Mouse (Mus musculus) limb, embryonic 12.5 days (tissue): ENCODE measurements around the gene Henmt1. TPM values are rescaled to one million over a fixed set of nuclear protein-coding genes. Genes with fewer than 3 reads are reported as not detected.

Experiments used
- ATAC-seq: fragments of 200-750 bp; cut with Nextera tagmentation; 2 replicates; pipeline ENCODE4 v1.8.0; 2017; ENCODE audit warnings: low read depth, moderate TSS enrichment; ENCODE audit not compliant: insufficient number of reproducible peaks, insufficient read depth, low FRiP score, low TSS enrichment
- H3K27ac ChIP-seq: fragments of 300-500 bp; sonication (generic); 2 replicates; pipeline ENCODE4 v1.5.1; 2016; ENCODE audit warnings: mild to moderate bottlenecking, moderate library complexity
- H3K27me3 ChIP-seq: fragments of 300-500 bp; sonication (generic); 2 replicates; pipeline ENCODE4 v1.6.1; 2016; ENCODE audit warnings: mild to moderate bottlenecking, moderate library complexity
- H3K36me3 ChIP-seq: fragments of 300-500 bp; sonication (generic); 2 replicates; pipeline ENCODE4 v1.6.1; 2016; ENCODE audit warnings: mild to moderate bottlenecking, moderate library complexity
- H3K4me1 ChIP-seq: fragments of 300-500 bp; sonication (generic); replicated peaks from 2 replicates; pipeline ENCODE4 v1.6.1; 2016
- H3K4me2 ChIP-seq: fragments of 300-500 bp; sonication (generic); 2 replicates; pipeline ENCODE4 v1.6.1; 2016; ENCODE audit warnings: mild to moderate bottlenecking, moderate library complexity
- H3K4me3 ChIP-seq: fragments of 300-500 bp; sonication (generic); replicated peaks from 2 replicates; pipeline ENCODE4 v1.5.1; 2016; ENCODE audit warnings: mild to moderate bottlenecking
- H3K9ac ChIP-seq: fragments of 300-500 bp; sonication (generic); replicated peaks from 2 replicates; pipeline ENCODE4 v1.6.1; 2016; ENCODE audit warnings: mild to moderate bottlenecking, moderate library complexity
- H3K9me3 ChIP-seq: fragments of 300-500 bp; sonication (generic); 2 replicates; pipeline ENCODE4 v1.6.1; 2016; ENCODE audit warnings: mild to moderate bottlenecking, moderate library complexity
- WGBS: fragments of 180-500 bp; shearing (Covaris S2); methylation state at CpG from one replicate; pipeline ENCODE4 v1.1.7; 2016; 5-methylcytosine and 5-hydroxymethylcytosine counted together
- polyA plus RNA-seq: library from polyadenylated mRNA; unstranded; fragments of >200 nt; fragmentation: Nextera tagmentation; extraction: Ambion mirVana; gene quantifications from 2 replicates; pipeline ENCODE4 v1.2.1, GENCODE M21; 2016

Gene Henmt1
- polyA plus RNA-seq, 1 experiment from 2014 or later: 1.5 TPM

DNA sequence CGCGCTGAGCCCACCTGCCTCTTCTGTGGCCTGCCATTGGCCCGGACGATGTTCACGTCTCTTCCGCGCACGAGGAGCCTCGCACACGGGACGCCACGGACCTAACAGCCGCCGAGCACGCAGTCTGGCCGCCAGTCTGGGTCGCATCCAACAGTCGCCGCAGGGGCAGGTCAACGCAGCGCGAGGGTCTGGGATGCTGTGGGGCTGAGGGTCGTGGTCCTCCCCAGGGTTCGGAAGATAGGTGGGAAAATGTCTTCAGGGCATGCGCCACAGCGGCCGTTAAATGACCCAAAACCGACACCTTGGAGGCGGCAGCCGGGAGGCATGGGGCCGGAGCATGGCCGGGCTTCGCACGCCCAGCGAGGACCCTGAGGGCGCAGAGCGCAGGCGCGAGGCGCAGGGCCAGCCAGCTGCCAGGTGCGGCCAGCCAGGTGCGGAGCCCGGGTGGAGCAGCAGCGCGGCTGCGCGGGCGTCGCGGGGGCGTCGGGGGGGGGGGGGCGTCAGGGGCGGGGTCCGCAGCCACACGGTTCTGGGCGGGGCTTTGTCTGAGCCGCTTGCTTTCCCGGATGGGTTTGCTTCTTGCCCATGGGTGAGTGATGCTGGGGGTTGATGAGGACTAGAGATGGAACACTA is 444 bp downstream of the Henmt1 start, which contains the start of gene Gm9857:
TSS of gene Gm9857 (minus strand) at position 445 of the 633 bp plus-strand sequence.
- 57% methylated on average over 54 of the region's 59 CpGs for WGBS
- Histone ChIP-seq H3K4me1 (no peaks in the 10 kb centered on the region), H3K9ac (peak within 1 kb of the TSS; percentile 37; the same call in 1 of the 2 replicates), H3K9me3 (no peaks in the 10 kb centered on the region), H3K27ac (no peak within 1 kb of the TSS), H3K4me3 (peak within 1 kb of the TSS; percentile 37), H3K4me2 (peak within 1 kb of the TSS; percentile 60), H3K36me3 (no peaks in the 10 kb centered on the region), H3K27me3 (no peaks in the 10 kb centered on the region)
- peak; percentile 68; the same call in 1 of the 2 replicates for ATAC-seq

DNA sequence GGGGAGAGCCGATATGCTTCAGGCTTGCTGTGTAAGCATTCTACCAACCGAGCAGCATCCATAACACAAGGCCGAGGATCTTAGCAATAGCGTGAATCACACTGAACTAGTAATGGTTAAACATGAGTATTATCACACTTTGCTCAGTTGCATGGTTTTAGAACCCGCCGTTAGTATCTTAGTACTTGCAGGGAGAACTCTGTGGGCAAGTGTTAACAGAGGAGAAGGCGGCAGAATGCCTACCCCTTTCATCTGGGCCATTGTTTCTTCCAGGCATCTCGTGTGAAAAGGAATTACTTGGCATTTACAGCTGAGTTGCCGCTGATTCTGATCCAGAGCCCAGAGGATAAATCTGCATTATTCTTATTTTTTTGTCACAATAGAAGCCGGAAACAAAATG is 1.3 kb downstream of the Henmt1 start:
- Histone ChIP-seq H3K27ac (no peak overlapping the region), H3K9me3 (no peaks in the 10 kb centered on the region), H3K9ac (no peak overlapping the region), H3K4me3 (no peak overlapping the region), H3K4me1 (no peaks in the 10 kb centered on the region), H3K36me3 (no peaks in the 10 kb centered on the region), H3K4me2 (no peak overlapping the region), H3K27me3 (no peaks in the 10 kb centered on the region)
- ATAC-seq: no peak
- 85% methylated on average over 10 of the region's 10 CpGs for WGBS

DNA sequence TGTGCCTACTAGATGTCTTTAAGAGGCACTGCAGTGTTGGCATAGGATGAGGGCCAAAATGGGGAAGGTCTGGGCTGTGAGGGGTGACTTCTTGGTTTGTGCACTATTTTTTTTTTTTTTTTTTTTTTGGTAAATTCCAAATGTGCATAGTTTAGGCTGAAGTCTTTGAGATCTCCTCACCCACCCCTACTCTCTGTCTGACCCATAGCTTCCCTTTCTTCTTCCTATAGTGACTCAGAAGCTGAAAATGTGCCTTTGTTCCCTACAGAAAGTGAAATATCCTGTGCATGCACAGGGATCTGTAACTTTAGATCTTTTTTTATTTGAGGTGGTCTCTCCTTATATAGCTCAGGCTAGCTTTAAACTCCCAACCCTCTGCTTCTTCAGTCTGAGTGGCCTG is 18.3 kb downstream of the Henmt1 start:
- H3K27me3 ChIP-seq: no peaks in the 10 kb centered on the region
- H3K27ac ChIP-seq: no peak overlapping the region
- ATAC-seq: no peak
- H3K4me1 ChIP-seq: peaks cover 7% of the 10 kb centered on the region
- no peaks in the 10 kb centered on the region for H3K9me3 ChIP-seq
- H3K36me3 ChIP-seq: no peaks in the 10 kb centered on the region
- H3K4me2 ChIP-seq: no peak overlapping the region
- no peak overlapping the region for H3K9ac ChIP-seq
- H3K4me3 ChIP-seq: no peak overlapping the region

DNA sequence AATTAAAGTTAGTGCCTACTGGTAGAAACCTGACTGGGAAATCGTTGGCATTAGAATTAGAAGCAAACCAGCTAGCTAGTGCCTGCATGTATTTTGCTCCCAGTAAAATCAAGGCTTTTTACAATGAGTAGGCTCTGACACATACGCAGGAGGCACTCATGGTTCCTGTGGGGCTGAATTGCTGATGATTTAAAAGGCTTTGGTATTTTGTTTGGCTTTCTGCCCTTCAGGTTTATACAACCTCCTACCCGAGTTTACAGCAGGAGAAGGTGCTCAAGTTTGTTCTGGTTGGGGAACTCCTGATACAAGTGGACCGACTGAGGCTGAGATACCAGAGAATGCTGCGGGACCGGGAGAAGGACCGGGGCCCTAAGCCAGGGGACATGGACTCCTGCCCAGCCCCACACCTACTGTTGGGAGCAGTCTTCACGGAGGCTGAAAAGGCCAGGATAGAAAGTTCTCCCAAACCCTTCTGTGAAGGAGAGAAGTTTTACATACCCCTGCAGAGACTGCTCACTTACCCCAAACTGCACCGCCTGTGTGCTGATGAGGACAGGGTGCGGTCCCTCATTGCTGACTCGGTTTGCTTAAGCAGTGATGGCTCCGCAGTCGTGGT is 20.1 kb downstream of the Henmt1 start:
- Histone ChIP-seq H3K9me3 (no peaks in the 10 kb centered on the region), H3K4me3 (no peak overlapping the region), H3K36me3 (no peaks in the 10 kb centered on the region), H3K27me3 (no peaks in the 10 kb centered on the region), H3K4me1 (peaks cover 7% of the 10 kb centered on the region), H3K27ac (no peak overlapping the region), H3K9ac (no peak overlapping the region), H3K4me2 (no peak overlapping the region)
- no peak for ATAC-seq
- WGBS: 66% methylated on average over 13 of the region's 13 CpGs

DNA sequence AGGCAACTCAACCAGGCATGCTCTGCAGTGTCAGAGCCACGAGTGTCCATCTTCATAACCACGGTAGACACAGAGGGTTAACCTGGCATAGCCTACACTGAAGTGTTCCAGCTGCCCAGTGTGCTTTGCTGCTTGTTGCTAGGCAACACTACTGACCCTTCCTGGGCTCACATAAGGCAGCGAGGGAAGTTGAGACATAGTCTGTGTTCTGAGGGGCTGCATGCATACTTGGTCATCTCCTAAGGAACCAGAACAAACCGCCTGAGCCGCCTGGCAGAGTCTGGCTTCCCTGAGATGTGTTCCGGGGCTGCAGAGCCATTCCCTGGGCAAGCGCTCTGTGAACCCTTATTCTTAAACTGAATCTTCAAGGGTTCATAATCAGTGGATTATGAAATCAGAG is 21.6 kb downstream of the Henmt1 start:
- H3K4me2 ChIP-seq: no peak overlapping the region
- H3K27me3 ChIP-seq: no peaks in the 10 kb centered on the region
- H3K4me3 ChIP-seq: no peak overlapping the region
- WGBS: 57% methylated on average over 7 of the region's 7 CpGs
- H3K9ac ChIP-seq: no peak overlapping the region
- no peak overlapping the region for H3K27ac ChIP-seq
- ATAC-seq: no peak
- no peaks in the 10 kb centered on the region for H3K36me3 ChIP-seq
- H3K4me1 ChIP-seq: peaks cover 7% of the 10 kb centered on the region
- H3K9me3 ChIP-seq: no peaks in the 10 kb centered on the region

DNA sequence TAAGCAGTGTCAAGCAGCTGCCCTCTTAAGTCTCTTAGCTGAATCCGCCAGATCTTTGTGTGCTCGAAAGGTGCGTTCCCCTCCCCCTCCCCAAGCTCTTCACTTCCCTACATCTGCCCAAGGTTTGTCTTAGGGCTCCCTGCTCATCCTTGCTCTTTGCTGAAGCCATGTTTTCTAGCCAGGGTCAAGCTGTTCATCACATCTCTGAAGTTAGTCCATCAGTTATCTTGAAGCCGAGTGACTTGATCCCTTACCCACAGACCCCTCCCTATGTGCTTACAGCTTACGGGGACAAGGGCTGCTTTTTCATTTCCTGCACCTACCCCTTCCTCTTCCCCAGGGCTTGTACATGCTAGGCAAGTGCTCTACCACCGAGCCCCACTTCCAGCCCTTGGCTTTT is 22.0 kb downstream of the Henmt1 start:
- Histone ChIP-seq H3K4me3 (no peak overlapping the region), H3K4me2 (no peak overlapping the region), H3K4me1 (peaks cover 7% of the 10 kb centered on the region), H3K27me3 (no peaks in the 10 kb centered on the region), H3K27ac (no peak overlapping the region), H3K9ac (no peak overlapping the region), H3K36me3 (no peaks in the 10 kb centered on the region), H3K9me3 (no peaks in the 10 kb centered on the region)
- no peak for ATAC-seq
- WGBS: 63% methylated on average over 6 of the region's 6 CpGs

DNA sequence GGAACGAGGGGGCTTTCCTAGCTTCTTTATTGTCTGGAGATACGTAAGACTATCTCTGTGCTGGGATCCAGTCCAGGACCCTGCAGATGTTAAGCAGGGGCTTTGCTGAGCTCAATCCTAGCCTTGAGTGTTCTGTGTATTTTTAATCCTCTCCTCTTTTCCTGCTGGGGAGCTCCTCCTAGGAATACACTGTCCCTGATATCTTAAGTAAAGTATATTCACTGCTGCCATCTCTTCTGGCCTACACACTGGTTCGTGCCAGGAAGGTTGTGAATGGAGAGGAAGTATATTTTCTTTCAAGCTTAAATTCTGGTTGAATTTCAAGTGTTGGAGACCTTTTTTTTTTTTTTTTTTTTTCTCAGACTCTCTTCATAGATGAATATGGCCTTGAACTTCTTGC is 23.6 kb downstream of the Henmt1 start:
- Histone ChIP-seq H3K4me1 (peaks cover 7% of the 10 kb centered on the region), H3K27ac (no peak overlapping the region), H3K4me2 (no peak overlapping the region), H3K4me3 (no peak overlapping the region), H3K9me3 (no peaks in the 10 kb centered on the region), H3K9ac (no peak overlapping the region), H3K36me3 (no peaks in the 10 kb centered on the region), H3K27me3 (no peaks in the 10 kb centered on the region)
- WGBS: 79% methylated on average over 3 of the region's 3 CpGs
- no peak for ATAC-seq

DNA sequence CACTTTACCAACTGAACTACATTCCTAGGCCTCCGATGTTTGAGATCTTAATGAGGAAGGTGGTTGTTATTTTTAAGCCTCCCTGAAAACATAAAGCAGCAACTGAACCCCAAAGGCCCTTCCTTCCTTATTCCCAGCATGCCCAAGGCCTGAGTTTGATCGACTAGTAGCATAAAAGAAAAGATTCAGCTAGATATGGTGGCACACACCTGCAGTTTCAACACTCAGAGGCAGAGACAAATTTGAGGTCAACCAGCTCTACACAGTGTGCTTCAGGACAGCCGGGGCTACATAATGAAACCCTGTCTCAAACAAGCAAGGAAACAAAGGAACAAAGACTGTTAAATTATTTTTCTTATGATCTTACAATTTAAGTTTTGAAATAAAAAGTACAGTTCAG is 24.1 kb downstream of the Henmt1 start:
- no peaks in the 10 kb centered on the region for H3K27me3 ChIP-seq
- WGBS: 85% methylated on average over 3 of the region's 3 CpGs

DNA sequence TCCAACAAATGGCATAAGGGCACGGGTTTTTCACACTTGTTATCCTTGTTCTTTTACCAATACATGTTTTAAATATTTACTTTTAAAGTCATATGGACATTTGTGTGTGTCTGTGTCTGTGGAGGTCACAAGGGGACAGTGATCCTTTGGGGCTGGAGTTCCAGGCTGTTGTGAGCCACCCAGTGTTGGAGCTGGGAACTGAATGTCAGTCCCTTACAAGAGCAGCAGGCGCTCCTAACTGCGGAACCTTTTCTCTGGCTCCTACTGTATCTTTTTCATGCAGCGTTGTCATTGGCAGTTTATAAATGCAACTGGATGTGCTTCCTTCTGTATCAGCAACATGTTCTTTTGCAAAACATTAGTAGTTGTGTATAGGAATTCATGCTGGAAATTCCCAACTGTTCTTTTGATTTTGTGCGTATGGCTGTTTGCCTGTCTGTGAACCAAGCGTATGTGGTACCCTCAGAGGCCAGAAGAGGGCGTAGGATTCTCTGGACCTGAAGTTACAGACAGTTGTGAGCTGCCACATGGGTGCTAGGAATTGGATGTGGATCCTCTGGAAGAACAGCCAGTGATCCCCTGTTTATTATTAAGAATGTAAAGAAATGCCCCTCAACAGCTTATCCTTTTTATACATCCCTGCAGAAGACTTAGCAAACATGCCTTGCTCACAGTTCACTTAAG is 24.8 kb downstream of the Henmt1 start:
- Histone ChIP-seq H3K4me3 (no peak overlapping the region), H3K9ac (no peak overlapping the region), H3K36me3 (no peaks in the 10 kb centered on the region), H3K4me2 (no peak overlapping the region), H3K27me3 (no peaks in the 10 kb centered on the region), H3K27ac (no peak overlapping the region), H3K9me3 (no peaks in the 10 kb centered on the region), H3K4me1 (peaks cover 7% of the 10 kb centered on the region)
- WGBS: 78% methylated on average over 7 of the region's 7 CpGs
- ATAC-seq: no peak

More for the DNA sequence above, 24.1 kb downstream of the Henmt1 start:
- Histone ChIP-seq H3K9ac (no peak overlapping the region), H3K27ac (no peak overlapping the region), H3K9me3 (no peaks in the 10 kb centered on the region), H3K4me1 (peaks cover 7% of the 10 kb centered on the region), H3K4me2 (no peak overlapping the region), H3K36me3 (no peaks in the 10 kb centered on the region), H3K4me3 (no peak overlapping the region)
- no peak for ATAC-seq

DNA sequence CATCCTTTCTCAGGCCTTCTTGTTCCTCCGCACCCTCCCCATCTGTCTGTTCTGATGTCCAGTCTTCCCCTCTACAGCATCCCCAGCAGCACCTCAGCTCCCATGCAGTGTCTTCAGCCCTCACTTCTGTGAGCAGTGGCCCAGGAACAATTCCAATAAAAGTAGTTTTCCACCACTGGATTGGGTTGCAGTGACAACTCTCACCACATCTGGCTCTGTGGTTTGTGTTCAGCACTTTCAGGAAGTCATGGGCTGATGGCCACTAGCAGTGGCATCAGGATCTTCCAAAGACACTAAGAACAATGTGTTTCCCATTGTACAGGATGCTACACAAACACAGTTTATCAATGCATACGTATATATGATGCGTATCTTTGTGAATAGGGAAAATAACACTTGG is 26.4 kb downstream of the Henmt1 start:
- H3K27ac ChIP-seq: no peak overlapping the region
- 96% methylated on average over 3 of the region's 3 CpGs for WGBS

DNA sequence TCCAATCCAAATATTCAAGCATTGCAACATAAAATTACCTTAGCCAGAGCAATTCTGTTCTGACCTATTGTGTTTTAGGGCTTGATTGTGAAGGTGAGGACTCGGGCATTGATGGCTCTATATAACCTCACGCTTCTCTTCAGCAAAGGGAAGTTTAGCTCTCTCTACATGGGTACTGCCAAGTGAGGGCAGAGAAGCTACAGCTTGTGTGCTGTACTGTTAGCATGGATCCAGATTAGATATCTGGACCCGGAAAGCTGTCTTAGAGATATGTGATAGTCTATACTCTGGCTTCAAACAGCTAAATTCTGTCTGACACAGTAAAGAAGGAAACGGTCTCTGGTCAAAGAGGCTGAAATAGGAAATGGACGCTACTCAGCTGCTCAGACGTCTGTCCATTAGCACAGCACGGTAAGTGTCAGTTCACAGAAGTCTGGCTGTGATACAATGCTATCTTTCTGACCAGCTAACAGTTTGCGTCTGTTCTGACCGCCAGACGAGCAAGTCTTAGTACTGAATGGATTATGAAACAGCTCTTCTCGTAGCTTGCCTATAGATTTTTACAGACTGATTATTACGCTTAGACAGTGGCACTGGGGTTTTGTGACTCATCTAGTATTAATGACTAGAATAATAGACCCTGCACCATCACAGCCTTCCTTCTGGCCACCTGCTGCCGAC is 34.4 kb downstream of the Henmt1 start:
- 85% methylated on average over 13 of the region's 13 CpGs for WGBS
- Histone ChIP-seq H3K36me3 (peaks cover 42% of the 10 kb centered on the region), H3K9me3 (no peaks in the 10 kb centered on the region)

More for the DNA sequence above, 26.4 kb downstream of the Henmt1 start:
- 0 out of 2 replicates have a peak, but pooled peaks cover 8% of the 10 kb centered on the region for H3K36me3 ChIP-seq
- no peak overlapping the region for H3K4me3 ChIP-seq
- H3K9ac ChIP-seq: no peak overlapping the region
- no peak overlapping the region for H3K4me2 ChIP-seq
- H3K9me3 ChIP-seq: no peaks in the 10 kb centered on the region
- H3K27me3 ChIP-seq: no peaks in the 10 kb centered on the region
- ATAC-seq: no peak
- H3K4me1 ChIP-seq: peaks cover 7% of the 10 kb centered on the region

More for the DNA sequence above, 34.4 kb downstream of the Henmt1 start:
- no peak overlapping the region for H3K4me2 ChIP-seq
- H3K27ac ChIP-seq: no peak overlapping the region
- no peaks in the 10 kb centered on the region for H3K4me1 ChIP-seq
- H3K4me3 ChIP-seq: no peak overlapping the region
- H3K27me3 ChIP-seq: no peaks in the 10 kb centered on the region
- H3K9ac ChIP-seq: no peak overlapping the region
- ATAC-seq: no peak
